Mouse (Mus musculus): ENCODE measurements at regions not wholly inside any gene's neighbourhood (a gene's known extent, or its start where the extent isn't known, plus 50 kb on each side); places are given as distances from the start of the nearest gene placed in this dataset. TPM values are rescaled to one million over a fixed set of nuclear protein-coding genes. Genes with fewer than 3 reads are reported as not detected.

DNA sequence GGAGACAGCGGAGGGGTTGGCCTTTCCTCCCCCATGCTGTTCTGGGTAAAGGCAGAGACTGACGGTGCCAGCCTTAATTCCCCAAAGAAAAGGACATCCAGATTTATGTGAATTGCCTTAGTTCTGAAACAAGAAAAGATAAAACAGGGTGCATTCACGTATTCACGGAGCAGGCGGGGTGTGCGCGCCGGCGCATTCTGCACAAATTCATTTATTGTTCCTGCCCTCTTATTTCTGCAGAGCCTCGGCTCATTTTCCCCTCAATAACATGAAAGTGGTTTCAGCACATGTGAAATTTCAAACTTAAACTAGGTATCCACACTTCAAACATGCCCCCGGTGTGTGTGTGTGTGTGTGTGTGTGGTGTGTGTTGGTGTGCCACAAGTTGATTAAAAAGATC lies 70.3 kb upstream of the Zfhx3 start:
- 73% methylated on average over 11 of the region's 11 CpGs for WGBS

DNA sequence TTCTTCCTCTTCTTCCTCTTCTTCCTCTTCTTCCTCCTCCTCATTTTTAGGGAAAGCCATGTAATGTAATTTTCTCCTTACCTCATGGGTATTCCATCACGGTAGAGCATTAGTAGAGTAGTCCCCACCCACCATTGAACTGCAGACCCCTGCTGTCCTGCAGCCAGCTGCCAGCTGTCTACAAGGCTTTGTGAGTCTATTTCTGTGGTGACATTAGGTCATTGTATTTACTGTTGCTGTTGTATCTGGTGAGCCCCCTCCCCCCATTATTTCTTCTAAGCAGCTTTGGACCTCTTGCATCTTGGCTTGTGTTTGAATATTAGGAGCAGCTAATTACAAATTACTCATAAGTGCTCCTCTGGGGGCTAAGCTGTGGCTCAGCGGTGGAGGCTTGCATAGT lies 66.0 kb upstream of the Zfhx3 start:
- Histone ChIP-seq H3K4me1 (no peaks in the 10 kb centered on the region), H3K36me3 (no peaks in the 10 kb centered on the region), H3K27ac (no peak overlapping the region), H3K9me3 (no peaks in the 10 kb centered on the region), H3K4me3 (replicated peaks) (no peak overlapping the region), H3K4me2 (no peak overlapping the region), H3K27me3 (replicated peaks) (no peaks in the 10 kb centered on the region), H3K9ac (no peak overlapping the region)
- WGBS, result 60% methylated on average over 2 of the region's 2 CpGs
- no peak for ATAC-seq (ENCODE audit: insufficient read depth, low FRiP score, low read depth)

More for the DNA sequence above, 70.3 kb upstream of the Zfhx3 start:
- Histone ChIP-seq H3K4me1 (no peaks in the 10 kb centered on the region), H3K36me3 (no peaks in the 10 kb centered on the region), H3K27ac (no peak overlapping the region), H3K9ac (no peak overlapping the region), H3K4me2 (no peak overlapping the region), H3K9me3 (no peaks in the 10 kb centered on the region), H3K4me3 (replicated peaks) (no peak overlapping the region), H3K27me3 (replicated peaks) (no peaks in the 10 kb centered on the region)
- ATAC-seq (ENCODE audit: insufficient read depth, low FRiP score, low read depth), result no peak

DNA sequence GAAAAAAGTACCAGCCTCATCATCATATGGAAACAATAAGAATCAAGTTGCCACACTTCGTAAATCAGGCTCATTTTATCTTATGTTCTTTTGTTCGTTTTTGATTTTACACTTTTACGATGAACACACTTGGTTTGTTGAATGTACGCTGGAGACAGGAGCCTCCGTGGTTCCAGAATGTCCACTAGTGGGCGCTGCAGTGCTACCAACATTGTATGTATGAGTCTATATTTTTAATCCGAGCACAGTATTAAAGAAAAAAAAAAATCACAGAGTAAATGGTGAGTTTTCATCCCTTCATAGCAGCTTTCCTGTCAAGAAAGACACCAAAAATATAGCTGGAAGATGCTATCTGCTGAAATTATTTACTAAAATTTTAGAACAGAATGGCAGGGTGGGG lies 60.6 kb upstream of the Zfhx3 start:
- no peak overlapping the region for H3K9ac ChIP-seq
- no peak overlapping the region for H3K4me3 ChIP-seq (replicated peaks)
- peaks cover 6% of the 10 kb centered on the region; the same call in 1 of the 2 replicates for H3K4me1 ChIP-seq
- H3K36me3 ChIP-seq, result no peaks in the 10 kb centered on the region
- no peaks in the 10 kb centered on the region for H3K27me3 ChIP-seq (replicated peaks)
- H3K9me3 ChIP-seq, result no peaks in the 10 kb centered on the region
- H3K27ac ChIP-seq, result no peak overlapping the region
- WGBS, result 20% methylated on average over 7 of the region's 7 CpGs
- no peak for ATAC-seq (ENCODE audit: insufficient read depth, low FRiP score, low read depth)
- no peak overlapping the region for H3K4me2 ChIP-seq

DNA sequence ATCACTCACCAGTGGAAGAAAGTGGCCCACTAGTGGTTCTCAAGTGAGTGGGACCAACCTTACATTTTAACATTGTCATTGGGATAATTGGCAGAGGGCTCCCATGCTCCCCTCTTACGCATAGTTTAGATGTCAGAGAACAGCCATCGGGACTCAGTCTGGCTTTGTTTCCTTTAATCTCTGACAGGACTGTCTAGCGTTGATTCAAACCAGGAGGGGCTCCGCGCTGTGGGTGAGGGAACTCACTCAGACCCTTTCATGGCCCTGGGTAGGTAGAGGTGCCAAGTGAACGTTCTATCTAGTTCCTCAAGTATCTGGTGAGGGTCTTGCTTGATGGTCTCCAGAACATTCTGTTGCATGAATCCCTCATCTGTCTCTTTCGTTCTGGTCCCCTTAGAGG lies 56.9 kb upstream of the Zfhx3 start:
- no peak for ATAC-seq (ENCODE audit: insufficient read depth, low FRiP score, low read depth)
- H3K4me2 ChIP-seq, result peak overlapping the region; percentile 23; the same call in 1 of the 2 replicates
- peak overlapping the region; percentile 57; the same call in 1 of the 2 replicates for H3K27ac ChIP-seq

DNA sequence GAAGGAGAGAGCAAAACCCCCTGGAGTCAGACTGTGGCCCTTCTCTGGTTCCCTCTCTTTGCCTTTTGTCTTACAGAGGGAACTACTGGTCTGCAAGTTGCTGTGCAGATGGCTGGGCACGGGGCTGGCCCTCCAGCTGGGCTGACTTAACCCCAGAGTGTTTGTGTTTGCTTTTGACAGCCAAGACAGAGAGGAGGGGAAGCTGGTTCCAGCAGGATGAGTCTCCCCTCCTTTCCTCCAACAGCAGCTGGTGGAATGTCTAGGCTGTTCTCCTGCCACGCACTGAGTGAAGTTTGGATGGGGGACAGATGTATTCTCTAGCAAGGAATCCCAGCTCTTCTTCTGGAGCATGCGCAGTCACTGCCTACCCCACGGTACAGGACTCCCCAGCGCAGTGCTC lies 56.5 kb upstream of the Zfhx3 start:
- peak; percentile 83; the same call in 1 of the 2 replicates for ATAC-seq (ENCODE audit: insufficient read depth, low FRiP score, low read depth)
- Histone ChIP-seq H3K4me2 (peak overlapping the region; percentile 23; the same call in 1 of the 2 replicates), H3K9ac (no peak overlapping the region), H3K9me3 (no peaks in the 10 kb centered on the region), H3K27me3 (replicated peaks) (no peaks in the 10 kb centered on the region), H3K4me3 (replicated peaks) (no peak overlapping the region), H3K36me3 (no peaks in the 10 kb centered on the region), H3K4me1 (peaks cover 6% of the 10 kb centered on the region; the same call in 1 of the 2 replicates), H3K27ac (peak overlapping the region; percentile 57; the same call in 1 of the 2 replicates)
- 34% methylated on average over 5 of the region's 5 CpGs for WGBS

More for the DNA sequence above, 56.9 kb upstream of the Zfhx3 start:
- H3K27me3 ChIP-seq (replicated peaks), result no peaks in the 10 kb centered on the region
- H3K36me3 ChIP-seq, result no peaks in the 10 kb centered on the region
- H3K9me3 ChIP-seq, result no peaks in the 10 kb centered on the region
- peaks cover 6% of the 10 kb centered on the region; the same call in 1 of the 2 replicates for H3K4me1 ChIP-seq
- H3K4me3 ChIP-seq (replicated peaks), result no peak overlapping the region
- 28% methylated on average over 7 of the region's 7 CpGs for WGBS
- no peak overlapping the region for H3K9ac ChIP-seq

DNA sequence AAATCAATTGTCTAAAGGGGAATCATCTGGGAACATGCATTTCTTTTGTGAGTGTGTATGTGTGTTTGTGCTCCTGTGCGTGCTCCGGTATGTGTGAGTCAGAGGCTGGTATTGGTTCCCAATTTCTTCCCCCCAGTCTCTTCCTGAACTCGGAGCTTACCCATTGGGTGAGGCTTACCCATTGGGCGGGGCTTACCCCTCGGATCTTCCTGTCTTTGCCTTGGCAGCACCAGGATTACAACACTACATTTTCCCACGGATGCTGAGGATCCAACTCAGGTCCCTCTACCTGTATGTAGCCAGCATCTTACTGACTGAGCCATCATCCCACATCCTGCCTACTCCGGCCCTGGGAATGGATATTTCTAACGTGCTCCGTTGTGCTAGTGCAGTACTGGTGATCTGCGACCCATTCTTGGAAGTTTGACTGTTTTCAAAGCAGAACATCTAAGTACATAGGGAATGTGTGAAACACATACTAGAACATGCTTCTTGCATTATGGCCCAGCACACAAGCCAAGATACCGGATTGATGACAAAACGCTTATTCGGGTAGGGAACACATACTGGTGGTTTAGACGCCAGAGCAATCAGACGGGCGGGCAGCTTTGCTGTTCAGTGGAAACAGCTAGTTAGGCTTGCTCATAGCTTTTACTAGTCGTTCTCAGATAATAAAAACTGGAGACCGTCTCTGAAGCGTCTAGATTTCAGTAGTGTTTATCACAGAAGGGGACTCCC lies 55.8 kb upstream of the Zfhx3 start:
- no peak overlapping the region for H3K4me2 ChIP-seq
- no peaks in the 10 kb centered on the region for H3K36me3 ChIP-seq
- no peaks in the 10 kb centered on the region for H3K27me3 ChIP-seq (replicated peaks)
- H3K27ac ChIP-seq, result no peak overlapping the region
- H3K4me3 ChIP-seq (replicated peaks), result no peak overlapping the region
- no peak overlapping the region for H3K9ac ChIP-seq
- WGBS, result 68% methylated on average over 19 of the region's 19 CpGs
- H3K9me3 ChIP-seq, result no peaks in the 10 kb centered on the region
- no peak for ATAC-seq (ENCODE audit: insufficient read depth, low FRiP score, low read depth)
- H3K4me1 ChIP-seq, result peaks cover 6% of the 10 kb centered on the region; the same call in 1 of the 2 replicates

DNA sequence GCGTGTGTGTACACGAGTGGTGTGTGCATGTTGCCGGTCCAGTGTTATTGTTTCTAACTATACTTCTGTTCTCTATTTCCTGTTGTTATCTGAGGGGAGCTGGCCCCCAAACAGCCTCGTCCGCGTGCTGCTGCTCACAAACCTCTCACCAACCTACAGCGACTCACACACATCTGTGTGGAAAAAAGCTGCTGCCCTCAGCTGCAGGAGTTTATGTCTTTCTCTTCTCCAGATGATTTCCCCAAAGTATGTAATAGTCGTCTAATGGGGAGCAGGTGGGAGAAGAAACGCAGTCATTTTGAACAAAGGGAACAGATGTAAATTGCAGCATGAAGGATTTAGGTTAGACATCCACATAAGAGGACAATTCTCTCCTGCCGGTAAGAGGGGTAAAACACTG lies 55.1 kb upstream of the Zfhx3 start:
- Histone ChIP-seq H3K9me3 (no peaks in the 10 kb centered on the region), H3K4me3 (replicated peaks) (no peak overlapping the region), H3K9ac (no peak overlapping the region), H3K36me3 (no peaks in the 10 kb centered on the region), H3K27me3 (replicated peaks) (no peaks in the 10 kb centered on the region), H3K4me1 (peaks cover 6% of the 10 kb centered on the region; the same call in 1 of the 2 replicates), H3K27ac (no peak overlapping the region), H3K4me2 (no peak overlapping the region)
- no peak for ATAC-seq (ENCODE audit: insufficient read depth, low FRiP score, low read depth)
- 31% methylated on average over 10 of the region's 10 CpGs for WGBS

DNA sequence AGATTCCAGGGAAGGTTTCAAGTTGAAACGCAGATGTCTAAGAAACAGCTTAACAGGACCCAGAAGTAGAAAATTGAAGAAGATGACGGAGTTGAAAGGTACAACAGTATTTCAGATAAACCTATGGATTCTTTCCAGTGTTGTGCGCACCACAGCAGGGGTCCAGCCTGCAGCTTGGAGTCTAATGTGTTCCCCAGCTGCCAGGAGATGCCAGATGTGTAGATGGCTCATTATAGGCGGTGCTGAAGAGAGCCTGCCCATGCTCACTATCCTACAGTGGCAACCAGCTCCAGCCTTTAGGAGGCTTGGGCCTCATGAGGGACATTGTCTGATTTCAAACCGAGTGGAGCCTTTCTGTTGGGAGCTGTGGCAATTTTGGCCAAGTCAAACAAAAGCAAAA lies 51.5 kb upstream of the Zfhx3 start:
- Histone ChIP-seq H3K36me3 (no peaks in the 10 kb centered on the region), H3K9ac (no peak overlapping the region), H3K27ac (no peak overlapping the region), H3K4me1 (no peaks in the 10 kb centered on the region), H3K4me2 (no peak overlapping the region), H3K9me3 (no peaks in the 10 kb centered on the region), H3K4me3 (replicated peaks) (no peak overlapping the region), H3K27me3 (replicated peaks) (no peaks in the 10 kb centered on the region)
- no peak for ATAC-seq (ENCODE audit: insufficient read depth, low FRiP score, low read depth)
- WGBS, result 74% methylated on average over 5 of the region's 5 CpGs

Small RNA genes lying in the stretch of these regions (microRNA-seq; reads per million reads assigned to microRNA genes)
- gene Gm22825 (not detected), gene Gm23646 (not detected)

Measured in stomach, embryonic 15.5 days (tissue).